Mouse (Mus musculus): ENCODE results near the gene Poll.

DNA sequence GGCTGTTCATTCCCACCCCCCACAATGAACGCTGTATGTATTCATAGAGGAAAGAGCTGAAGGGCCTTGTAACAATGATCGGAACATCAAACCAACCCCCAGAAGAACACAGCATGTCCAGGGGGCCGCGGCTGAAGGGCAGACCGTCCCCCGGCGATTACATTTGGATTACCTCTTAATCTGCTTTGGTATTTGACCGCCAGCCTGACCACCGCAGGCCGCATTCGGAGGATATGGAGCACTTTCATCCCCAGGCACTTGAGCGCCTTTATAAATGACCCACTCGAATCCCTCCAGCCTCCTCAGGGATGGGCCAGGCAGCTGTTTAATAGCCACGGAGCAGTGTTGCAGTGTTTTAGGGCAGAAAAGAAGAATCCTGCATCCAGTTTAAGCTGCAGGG lies 7.0 kb upstream of the Poll start:
- TF ChIP-seq CTCF (IDR thresholded peaks at IDR 0.05; ENCODE audit: borderline replicate concordance, insufficient read depth, low read length) (no peak), POLR2A (IDR thresholded peaks at IDR 0.05; ENCODE audit: low read depth, low read length) (no peak)

Data from embryonic fibroblast, embryonic 13.5 days (primary cell).